21 mouse cellular contexts compared by ENCODE assay signal in the genomic region with DNA sequence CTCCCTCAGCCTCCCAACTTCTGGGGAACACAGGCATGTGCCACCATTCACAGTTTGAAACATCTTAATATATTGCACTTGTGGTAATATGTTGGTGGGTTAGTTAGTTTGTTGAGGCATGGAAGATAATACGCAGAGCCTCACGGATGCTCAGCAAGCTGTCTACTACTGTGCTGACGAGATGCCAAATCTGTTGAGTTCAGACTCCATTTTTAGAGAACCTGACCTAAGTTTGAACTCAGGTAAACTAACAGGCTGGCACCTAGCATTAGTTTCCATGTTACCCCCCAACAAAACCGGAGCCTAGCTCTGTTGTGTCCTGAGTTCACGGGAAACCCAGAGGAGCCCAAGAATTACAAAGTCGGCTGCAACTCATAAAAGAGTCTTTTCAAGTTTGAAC.
"Had no signal": no experiment of that assay in that cellular context is flagged by ENCODE, and none has a peak within 500 bp of the region (broad histone marks: within the 10 kb centered on the region; RNA-seq: fewer than 3 reads in every experiment).

No protein-coding gene starts in this region.

- H3K4me1 ChIP-seq: midbrain, embryonic 13.5 days; midbrain, embryonic 15.5 days; neural tube, embryonic 12.5 days had no signal

- H3K9me3 ChIP-seq: lung, embryonic 15.5 days; megakaryocyte, embryonic 14.5 days; midbrain, embryonic 13.5 days; midbrain, embryonic 15.5 days; neural tube, embryonic 12.5 days; stomach, embryonic 15.5 days had no signal

- H3K4me2 ChIP-seq: lung, embryonic 15.5 days; midbrain, embryonic 11.5 days; midbrain, embryonic 13.5 days; midbrain, embryonic 15.5 days; neural tube, embryonic 12.5 days; stomach, embryonic 15.5 days had no signal

- ATAC-seq: liver, postnatal 0 days; lung, postnatal 0 days; midbrain, embryonic 13.5 days; midbrain, embryonic 15.5 days had no signal

- H3K27ac ChIP-seq: lung, embryonic 15.5 days; macrophage; midbrain, embryonic 13.5 days; midbrain, embryonic 15.5 days; neural tube, embryonic 12.5 days; stomach, embryonic 15.5 days; stomach, postnatal 0 days had no signal

- H3K4me3 ChIP-seq: lung, embryonic 15.5 days; megakaryocyte, embryonic 14.5 days; midbrain, embryonic 13.5 days; midbrain, embryonic 15.5 days; neural tube, embryonic 12.5 days; stomach, embryonic 15.5 days had no signal

- DNase-seq: liver, postnatal 0 days; lung, adult 2 months; lung, postnatal 14 days; lung, postnatal 36 days; retina, postnatal 1 day; right cerebral cortex, adult 18-20 months; right cerebral cortex, postnatal 25 days; right cerebral cortex, postnatal 4 days; thymus, adult 2 months; thymus, postnatal 25 days; thymus, postnatal 4 days had no signal

- H3K27me3 ChIP-seq: megakaryocyte, embryonic 14.5 days; midbrain, embryonic 13.5 days; midbrain, embryonic 15.5 days; stomach, embryonic 15.5 days had no signal

- H3K36me3 ChIP-seq: lung, embryonic 15.5 days; midbrain, embryonic 13.5 days; midbrain, embryonic 15.5 days; neural tube, embryonic 12.5 days; stomach, embryonic 15.5 days had no signal

- H3K9ac ChIP-seq: liver, postnatal 0 days; lung, embryonic 15.5 days; midbrain, embryonic 13.5 days; midbrain, embryonic 15.5 days; neural tube, embryonic 12.5 days; stomach, embryonic 15.5 days had no signal
